ENCODE assay signal across 17 mouse cellular contexts in genomic region chr17:81941317-81941716, GRCm38 (mm10).
DNase-seq lines count a peak whose midpoint lies in the region; TF ChIP-seq lines count a peak whose summit lies in the region.
"Had no signal": no experiment of that assay in that cellular context is flagged by ENCODE, and none has a peak within 500 bp of the region (broad histone marks: within the 10 kb centered on the region; RNA-seq: fewer than 3 reads in every experiment).

No protein-coding gene starts in this region.

- intact Hi-C loops in left cerebral cortex, postnatal 25 days (cut with DNase I), result no loop called here

- H3K4me3 ChIP-seq in layer of hippocampus, adult 2 months, result no peak overlapping the region
- H3K4me3 ChIP-seq: embryonic facial prominence, embryonic 12.5 days; forebrain, embryonic 15.5 days; heart, embryonic 12.5 days; hindbrain, embryonic 10.5 days had no signal

- TF ChIP-seq CTCF in layer of hippocampus, adult 2 months (conservative IDR thresholded peaks at IDR 0.05), result no peak

- DNase-seq in layer of hippocampus, adult 9-11 months, result peak; percentile 1
- no peak for DNase-seq in layer of hippocampus, adult 2 months (ENCODE audit: low spot score in 2 of 2)
- peak; percentile 3 to 8 for DNase-seq in right cerebral cortex, adult 2 months (ENCODE audit: low spot score in 2 of 2)
- no peak for DNase-seq in right cerebral cortex, postnatal 14 days
- DNase-seq in left cerebral cortex, postnatal 25 days (ENCODE audit: low spot score in 2 of 2), result peak; percentile 8 to 55
- DNase-seq in adrenal gland, adult 18-20 months (ENCODE audit: low spot score in 2 of 2), result no peak
- no peak for DNase-seq in adrenal gland, postnatal 25 days
- DNase-seq: adrenal gland, adult 8-10 months; cerebellum, adult 11-12 months; cerebellum, adult 9-10 months; cerebellum, postnatal 25 days; gastrocnemius, postnatal 14 days had no signal

- H3K27ac ChIP-seq in layer of hippocampus, adult 2 months, result no peak overlapping the region
- H3K27ac ChIP-seq: embryonic facial prominence, embryonic 12.5 days; forebrain, embryonic 15.5 days; hindbrain, embryonic 10.5 days; hindbrain, embryonic 14.5 days had no signal

Comparison
In these comparisons a context has a peak if more than half of its experiments do, and no peak if none do; other contexts are left out.
1. DNase-seq: peak in layer of hippocampus, adult 9-11 months (single experiment), right cerebral cortex, adult 2 months (2 of 2) and left cerebral cortex, postnatal 25 days (2 of 2); none in layer of hippocampus, adult 2 months (0 of 2), right cerebral cortex, postnatal 14 days (single experiment), adrenal gland, adult 18-20 months (0 of 2) and adrenal gland, postnatal 25 days (single experiment).